Mouse (Mus musculus) heart, postnatal 0 days (tissue): ENCODE results near the gene Fam89b. TPM values are rescaled to one million over a fixed set of nuclear protein-coding genes. Genes with fewer than 3 reads are reported as not detected.

ENCODE experiments used
- ATAC-seq: fragments of 200-750 bp; cut with Nextera tagmentation; 2 replicates; pipeline ENCODE4 v1.8.0; 2017; ENCODE audit warnings: low read depth, moderate number of reproducible peaks, moderate library complexity; ENCODE audit not compliant: insufficient read depth
- DNase-seq: peaks from one replicate; pipeline ENCODE4 v3.0.0-alpha.2; 2016; ENCODE audit warnings: low spot score
- H3K27ac ChIP-seq: fragments of 300-500 bp; sonication (generic); 2 replicates; pipeline ENCODE4 v1.5.1; 2014; ENCODE audit warnings: low read depth, mild to moderate bottlenecking
- H3K27me3 ChIP-seq: fragments of 300-500 bp; sonication (generic); 2 replicates; pipeline ENCODE4 v1.6.1; 2014; ENCODE audit warnings: low read length, mixed read lengths; ENCODE audit not compliant: control insufficient read depth, insufficient read depth
- H3K36me3 ChIP-seq: fragments of 300-500 bp; sonication (generic); replicated peaks from 2 replicates; pipeline ENCODE4 v1.6.1; 2014; ENCODE audit warnings: low read length, mixed read lengths; ENCODE audit not compliant: control insufficient read depth, insufficient read depth
- H3K4me1 ChIP-seq: fragments of 300-500 bp; sonication (generic); 2 replicates; pipeline ENCODE4 v1.6.1; 2014; ENCODE audit warnings: antibody characterized with exemption; ENCODE audit not compliant: control insufficient read depth, insufficient read depth
- H3K4me2 ChIP-seq: fragments of 300-500 bp; sonication (generic); 2 replicates; pipeline ENCODE4 v1.6.1; 2014; ENCODE audit warnings: low read depth, mild to moderate bottlenecking, low read length, moderate library complexity
- H3K4me3 ChIP-seq: fragments of 300-500 bp; sonication (generic); 2 replicates; pipeline ENCODE4 v1.5.1; 2014; ENCODE audit warnings: low read depth, low read length
- H3K9ac ChIP-seq: fragments of 300-500 bp; sonication (generic); replicated peaks from 2 replicates; pipeline ENCODE4 v1.6.1; 2014; ENCODE audit warnings: low read depth, low read length, mixed read lengths
- H3K9me3 ChIP-seq: fragments of 300-500 bp; sonication (generic); replicated peaks from 2 replicates; pipeline ENCODE4 v1.6.1; 2016; ENCODE audit warnings: low read length; ENCODE audit not compliant: control insufficient read depth
- CTCF ChIP-seq: IDR thresholded peaks from 2 replicates; pipeline ENCODE4 v1.5.1; 2016; ENCODE audit warnings: antibody characterized with exemption, control low read depth, low read depth
- EP300 ChIP-seq: IDR thresholded peaks from 2 replicates; pipeline ENCODE4 v1.6.1; 2016; ENCODE audit warnings: antibody characterized with exemption, low read depth
- WGBS: fragments of 180-500 bp; shearing (Covaris S2); extraction: QIAGEN DNeasy Blood & Tissue Kit; methylation state at CpG from one replicate; pipeline ENCODE4 v1.1.7; 2014; 5-methylcytosine and 5-hydroxymethylcytosine counted together
- polyA plus RNA-seq: library from polyadenylated mRNA; unstranded; fragments of >200 nt; fragmentation: Nextera tagmentation; extraction: Ambion mirVana; gene quantifications from 2 replicates; pipeline ENCODE4 v1.2.1, GENCODE M21; 2015
- total RNA-seq: library from RNA; depleted of rRNA; stranded (reverse); fragments of >200 nt; gene quantifications from 2 replicates; pipeline ENCODE4 v1.2.3, GENCODE M21; 2014; ENCODE audit warnings: low replicate concordance

Gene Fam89b
- total and polyA plus RNA-seq, 2 experiments from 2014 or later = 76.6 to 118 TPM

GRCm38 (mm10) chr19:5751742-5752141 lies 22.3 kb upstream of the Fam89b start:
- Histone ChIP-seq H3K4me3 (no peak overlapping the region), H3K9me3 (no peaks in the 10 kb centered on the region), H3K4me1 (no peaks in the 10 kb centered on the region; the same call in 1 of the 2 replicates), H3K36me3 (0 out of 2 replicates have a peak, but pooled peaks cover 6% of the 10 kb centered on the region), H3K27me3 (peaks cover 21% of the 10 kb centered on the region; the same call in 1 of the 2 replicates), H3K27ac (no peak overlapping the region), H3K4me2 (no peak overlapping the region), H3K9ac (no peak overlapping the region)
- ATAC-seq = 0 out of 2 replicates have a peak, but pooled peaks have one; percentile 25
- no peak for DNase-seq
- no peak for TF ChIP-seq EP300
- TF ChIP-seq CTCF = no peak
- 25% methylated on average over 20 of the region's 20 CpGs for WGBS

- no peak overlapping the region for H3K27ac ChIP-seq
- DNase-seq (no peak), ATAC-seq (no peak)
These were observed 21.5 kb upstream of the Fam89b start for GRCm38 (mm10) chr19:5750951-5751350.

GRCm38 (mm10) chr19:5749476-5749875 lies 20.0 kb upstream of the Fam89b start:
- DNase-seq (no peak), ATAC-seq (no peak)
- peaks cover 5% of the 10 kb centered on the region; the same call in 1 of the 2 replicates for H3K4me1 ChIP-seq
- H3K36me3 ChIP-seq = 0 out of 2 replicates have a peak, but pooled peaks cover 6% of the 10 kb centered on the region
- H3K4me2 ChIP-seq = no peak overlapping the region
- no peak overlapping the region for H3K9ac ChIP-seq
- 60% methylated on average over 6 of the region's 6 CpGs for WGBS
- H3K27ac ChIP-seq = no peak overlapping the region
- H3K9me3 ChIP-seq = no peaks in the 10 kb centered on the region
- peaks cover 18% of the 10 kb centered on the region; the same call in 1 of the 2 replicates for H3K27me3 ChIP-seq
- TF ChIP-seq EP300 = no peak
- H3K4me3 ChIP-seq = no peak overlapping the region

More at GRCm38 (mm10) chr19:5750951-5751350, 21.5 kb upstream of the Fam89b start:
- TF ChIP-seq CTCF = no peak
- TF ChIP-seq EP300 = no peak
- no peaks in the 10 kb centered on the region for H3K9me3 ChIP-seq
- no peaks in the 10 kb centered on the region; the same call in 1 of the 2 replicates for H3K4me1 ChIP-seq
- H3K36me3 ChIP-seq = 0 out of 2 replicates have a peak, but pooled peaks cover 6% of the 10 kb centered on the region
- no peak overlapping the region for H3K9ac ChIP-seq
- 32% methylated on average over 22 of the region's 22 CpGs for WGBS
- peaks cover 17% of the 10 kb centered on the region; the same call in 1 of the 2 replicates for H3K27me3 ChIP-seq
- no peak overlapping the region for H3K4me2 ChIP-seq
- no peak overlapping the region for H3K4me3 ChIP-seq

- Histone ChIP-seq H3K4me2 (no peak overlapping the region), H3K27me3 (peaks cover 18% of the 10 kb centered on the region; the same call in 1 of the 2 replicates), H3K36me3 (0 out of 2 replicates have a peak, but pooled peaks cover 6% of the 10 kb centered on the region), H3K4me1 (peaks cover 5% of the 10 kb centered on the region), H3K4me3 (no peak overlapping the region), H3K9me3 (no peaks in the 10 kb centered on the region), H3K9ac (no peak overlapping the region), H3K27ac (no peak overlapping the region)
- TF ChIP-seq EP300 (no peak), CTCF (no peak)
- DNase-seq (no peak), ATAC-seq (no peak)
- 51% methylated on average over 12 of the region's 12 CpGs for WGBS
These were observed 17.5 kb upstream of the Fam89b start for GRCm38 (mm10) chr19:5746907-5747363.

- no peak for ATAC-seq
- H3K27me3 ChIP-seq = peaks cover 15% of the 10 kb centered on the region; the same call in 1 of the 2 replicates
- H3K27ac ChIP-seq = no peak overlapping the region
- WGBS = 21% methylated on average over 33 of the region's 36 CpGs
- no peaks in the 10 kb centered on the region for H3K9me3 ChIP-seq
- DNase-seq = no peak
- peak overlapping the region; percentile 20; the same call in 1 of the 2 replicates for H3K9ac ChIP-seq
- no peak for TF ChIP-seq EP300
- no peak for TF ChIP-seq CTCF
- H3K36me3 ChIP-seq = 0 out of 2 replicates have a peak, but pooled peaks cover 3% of the 10 kb centered on the region
- H3K4me1 ChIP-seq = peaks cover 6% of the 10 kb centered on the region
- H3K4me2 ChIP-seq = peak overlapping the region; percentile 47
- H3K4me3 ChIP-seq = peak overlapping the region; percentile 12
These were observed 16.6 kb upstream of the Fam89b start for GRCm38 (mm10) chr19:5745756-5746710.
